Mouse (Mus musculus) olfactory bulb, adult 2 months (tissue): ENCODE measurements around the gene Plp2. TPM values are rescaled to one million over a fixed set of nuclear protein-coding genes. Genes with fewer than 3 reads are reported as not detected.
A peak's percentile ranks its signal among the peaks of the same experiment; 100 is the strongest.

Experiments used
- H3K27ac ChIP-seq: fragments of 200-500 bp; 2 replicates; pipeline ENCODE4 v1.5.1; 2012; ENCODE audit warnings: low read depth, low read length; ENCODE audit not compliant: insufficient read depth
- H3K4me1 ChIP-seq: fragments of 200-500 bp; 2 replicates; pipeline ENCODE4 v1.6.1; 2012; ENCODE audit warnings: low read length; ENCODE audit not compliant: control insufficient read depth, insufficient read depth
- H3K4me3 ChIP-seq: fragments of 200-500 bp; 2 replicates; pipeline ENCODE4 v1.5.1; 2012; ENCODE audit warnings: mild to moderate bottlenecking, low read depth, low read length, moderate library complexity; ENCODE audit not compliant: insufficient read depth
- CTCF ChIP-seq: fragments of 200-500 bp; IDR thresholded peaks from 2 replicates; pipeline ENCODE4 v1.5.1; 2012; ENCODE audit warnings: low read depth, mild to moderate bottlenecking, low read length, moderate library complexity; ENCODE audit not compliant: insufficient read depth
- POLR2A ChIP-seq: fragments of 200-500 bp; IDR thresholded peaks from 2 replicates; pipeline ENCODE4 v1.6.1; 2012; ENCODE audit warnings: mild to moderate bottlenecking, low read depth, low read length, moderate library complexity; ENCODE audit not compliant: insufficient read depth
- WGBS: fragments of 180-500 bp; shearing (Covaris S2); methylation state at CpG from one replicate; pipeline ENCODE4 v1.1.7; 2018; 5-methylcytosine and 5-hydroxymethylcytosine counted together
- polyA plus RNA-seq: library from polyadenylated mRNA; stranded (reverse); fragments of >200 nt; gene quantifications from 2 replicates; pipeline ENCODE4 v1.2.4, GENCODE M21; 2012; ENCODE audit warnings: low replicate concordance; ENCODE audit not compliant: missing spikeins, insufficient read depth, insufficient read length

Plp2 gene
- polyA plus RNA-seq, 1 experiment: not detected

DNA sequence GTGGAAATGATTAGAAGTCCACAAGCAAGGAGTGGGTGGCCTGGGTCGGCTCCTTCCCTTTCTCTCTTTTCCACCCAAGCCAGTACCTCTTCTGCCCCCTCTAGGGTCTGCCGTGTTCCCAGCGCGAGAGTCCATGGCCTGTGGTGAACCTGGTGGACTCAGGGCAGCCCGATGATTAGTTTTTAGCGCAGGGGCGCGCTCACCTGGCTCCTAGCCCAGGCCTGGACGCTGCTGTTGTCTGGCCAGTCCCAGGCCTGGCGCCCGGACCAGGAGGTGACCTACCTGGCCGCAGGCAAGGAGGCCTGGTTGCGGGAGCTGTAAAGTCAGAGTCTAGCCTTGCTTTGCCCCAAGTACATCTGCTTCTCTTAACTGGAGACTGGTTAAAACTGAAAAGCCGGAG, 9.7 kb upstream of the Plp2 start, which contains the start of gene Magix:
Magix (minus strand) TSS at position 388 of the 400 bp plus-strand sequence.
- Histone ChIP-seq H3K27ac (no peak within 1 kb of the TSS), H3K4me1 (no peaks in the 10 kb centered on the region), H3K4me3 (no peak within 1 kb of the TSS; the same call in 1 of the 2 replicates)
- TF ChIP-seq CTCF (no peak), POLR2A (no peak)
- 66% methylated on average over 14 of the region's 14 CpGs for WGBS

DNA sequence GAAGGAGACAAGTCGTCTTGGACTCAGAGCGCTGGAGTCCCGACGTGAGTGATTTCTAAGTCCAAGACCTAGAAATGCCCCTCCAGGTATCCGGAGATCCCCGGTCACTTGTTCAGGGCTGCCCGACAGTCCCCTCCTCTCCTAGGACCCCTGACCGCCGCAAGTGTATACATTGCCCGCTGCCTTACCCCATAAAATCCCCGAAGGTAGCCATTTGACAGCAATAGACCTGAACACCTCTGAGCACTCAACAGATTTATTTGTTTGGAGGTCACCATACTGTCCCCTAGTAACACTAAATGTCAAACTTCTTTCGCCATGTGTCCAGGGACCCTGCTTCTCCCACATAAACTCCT, 8.8 kb upstream of the Plp2 start:
- 24% methylated on average over 12 of the region's 12 CpGs for WGBS
- Histone ChIP-seq H3K27ac (no peak overlapping the region), H3K4me1 (no peaks in the 10 kb centered on the region), H3K4me3 (peak overlapping the region; percentile 23; the same call in 1 of the 2 replicates)
- TF ChIP-seq CTCF (no peak), POLR2A (no peak)

DNA sequence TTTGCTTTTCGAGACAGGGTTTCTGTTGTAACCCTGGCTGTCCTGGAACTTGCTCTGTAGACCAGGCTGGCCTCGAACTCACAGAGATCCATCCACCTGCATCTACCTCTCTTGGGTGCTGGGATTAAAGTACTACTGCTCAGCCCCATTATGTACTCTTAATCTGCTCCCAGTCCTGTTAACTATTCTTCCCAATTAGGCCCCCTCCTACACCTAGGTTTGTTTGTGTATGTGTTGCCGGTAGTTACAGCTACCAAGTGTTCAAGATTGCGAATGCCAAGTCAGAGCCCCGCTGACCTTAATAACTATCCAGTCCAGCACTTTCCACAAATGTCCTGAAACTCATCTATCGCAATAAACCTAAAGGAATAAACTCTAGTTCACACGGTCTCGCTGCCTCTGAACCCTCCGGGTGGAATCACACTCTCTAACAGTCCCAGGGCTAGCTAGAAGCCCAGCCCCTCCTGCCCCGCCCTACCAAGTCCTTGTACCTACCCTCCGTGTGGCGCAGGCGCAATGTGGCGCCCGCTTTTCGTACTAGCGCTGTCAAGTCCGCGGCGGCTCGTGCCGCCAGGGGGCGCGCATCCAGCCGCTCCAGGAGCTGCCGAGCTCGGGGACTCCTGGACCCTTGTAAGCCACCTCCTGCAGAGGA, 8.3 kb upstream of the Plp2 start:
- TF ChIP-seq POLR2A (no peak), CTCF (peak; percentile 49; the same call in 1 of the 2 replicates)
- Histone ChIP-seq H3K27ac (no peak overlapping the region), H3K4me1 (peaks cover 3% of the 10 kb centered on the region; the same call in 1 of the 2 replicates), H3K4me3 (peak overlapping the region; percentile 23; the same call in 1 of the 2 replicates)
- WGBS: 22% methylated on average over 27 of the region's 27 CpGs

GRCm38 (mm10) chrX:7678986-7679385, 7.8 kb upstream of the Plp2 start:
- TF ChIP-seq POLR2A (no peak), CTCF (no peak)
- Histone ChIP-seq H3K27ac (no peak overlapping the region), H3K4me1 (peaks cover 3% of the 10 kb centered on the region; the same call in 1 of the 2 replicates), H3K4me3 (no peak overlapping the region)
- 48% methylated on average over 3 of the region's 3 CpGs for WGBS

GRCm38 (mm10) chrX:7675001-7675380, 3.8 kb upstream of the Plp2 start:
- TF ChIP-seq POLR2A (no peak), CTCF (no peak)
- Histone ChIP-seq H3K4me1 (peaks cover 11% of the 10 kb centered on the region), H3K4me3 (peak overlapping the region; percentile 31), H3K27ac (no peak overlapping the region)
- 35% methylated on average over 10 of the region's 10 CpGs for whole genome bisulfite sequencing

- no peak for TF ChIP-seq CTCF
- no peak for TF ChIP-seq POLR2A
- 27% methylated on average over 28 of the region's 28 CpGs for WGBS
- Histone ChIP-seq H3K4me1 (peaks cover 11% of the 10 kb centered on the region), H3K27ac (no peak overlapping the region), H3K4me3 (peak overlapping the region; percentile 31)
Measured at GRCm38 (mm10) chrX:7674284-7675000, 3.3 kb upstream of the Plp2 start.

DNA sequence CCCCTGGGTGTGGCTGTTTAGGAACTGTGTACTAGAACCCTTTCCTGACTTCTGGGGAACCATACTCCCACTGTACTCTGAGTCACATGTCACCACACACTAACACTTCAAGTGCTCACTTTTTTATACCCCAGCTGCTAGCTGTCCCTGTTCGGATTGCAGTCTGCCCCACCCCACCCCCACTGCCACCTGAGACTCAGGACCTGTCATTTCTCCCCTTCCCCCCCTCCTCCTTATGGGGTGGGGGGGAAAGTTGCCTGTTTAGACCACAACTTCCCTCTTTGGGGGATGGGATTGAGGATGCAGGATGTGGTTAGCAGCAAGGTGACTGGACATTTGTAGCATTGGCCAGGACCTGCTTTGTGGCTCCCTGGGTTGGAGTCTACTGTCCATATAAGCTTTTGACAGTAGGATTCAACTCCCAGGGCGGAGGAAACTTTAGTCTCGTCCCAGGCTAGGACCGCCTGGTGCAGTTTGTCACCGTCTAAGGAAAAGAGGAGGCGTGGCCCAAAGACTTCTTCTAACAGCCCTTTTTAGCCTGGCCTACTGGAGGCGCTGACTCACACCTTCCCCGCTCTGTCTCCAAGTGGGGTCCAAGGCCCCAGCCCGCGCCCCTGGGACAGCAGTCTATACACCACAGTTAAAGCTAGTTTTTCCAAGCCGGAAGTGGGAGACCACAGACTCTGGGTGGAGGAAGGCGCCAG, 2.5 kb upstream of the Plp2 start:
- H3K4me1 ChIP-seq: peaks cover 11% of the 10 kb centered on the region
- H3K4me3 ChIP-seq: no peak overlapping the region
- no peak overlapping the region for H3K27ac ChIP-seq
- 48% methylated on average over 12 of the region's 12 CpGs for WGBS
- TF ChIP-seq CTCF (no peak), POLR2A (no peak)

DNA sequence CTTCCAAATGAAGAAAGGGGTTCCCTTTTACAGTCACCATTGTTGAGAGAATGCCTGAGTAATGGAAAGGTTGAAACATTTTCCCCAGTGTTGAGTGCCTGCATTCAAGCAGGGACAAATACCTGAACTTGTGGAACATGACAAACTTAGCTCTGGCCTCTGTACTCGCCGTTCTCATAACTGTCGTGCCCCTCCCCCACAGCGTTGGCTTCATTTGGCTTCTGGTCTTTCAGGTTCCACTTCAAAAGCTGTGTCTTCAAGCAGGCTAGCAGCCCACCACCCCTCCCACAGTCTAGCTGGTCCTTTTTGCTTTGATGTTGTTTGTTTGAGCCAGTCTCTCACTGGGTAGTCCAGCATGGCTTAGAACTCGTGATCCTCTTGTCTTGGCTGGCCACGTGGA, 1.5 kb upstream of the Plp2 start:
- Histone ChIP-seq H3K4me1 (peaks cover 11% of the 10 kb centered on the region), H3K27ac (no peak overlapping the region), H3K4me3 (no peak overlapping the region)
- TF ChIP-seq CTCF: no peak
- WGBS: 71% methylated on average over 6 of the region's 6 CpGs

DNA sequence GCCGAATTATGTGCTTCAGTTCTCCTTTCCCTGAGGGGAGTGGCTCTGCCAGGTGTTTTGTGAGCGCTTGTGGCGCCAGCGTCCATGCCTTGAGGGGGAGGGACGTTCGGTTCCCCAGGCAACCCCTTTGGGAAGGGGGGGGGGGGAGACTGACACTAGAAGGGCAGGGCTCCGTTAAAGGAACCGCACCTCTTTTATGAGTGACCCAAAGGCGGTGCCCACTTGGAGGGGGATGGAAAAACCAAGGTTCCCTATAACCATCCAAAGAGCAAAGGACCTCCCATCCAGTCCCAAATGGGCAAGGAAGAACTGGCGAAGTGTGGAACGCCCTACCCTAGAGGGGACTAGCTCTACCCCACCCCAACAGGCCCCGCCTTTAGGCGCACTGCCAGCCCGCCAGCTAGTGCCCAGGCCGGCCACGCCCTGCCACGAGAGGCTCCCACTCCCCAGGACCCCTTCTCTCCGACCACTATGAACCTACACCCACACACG, 754 bp downstream of the Plp2 start:
- Histone ChIP-seq H3K4me1 (peaks cover 11% of the 10 kb centered on the region), H3K27ac (peak overlapping the region; percentile 13; the same call in 1 of the 2 replicates), H3K4me3 (peak overlapping the region; percentile 47)
- no peak for TF ChIP-seq CTCF
- no peak for TF ChIP-seq POLR2A
- WGBS: 26% methylated on average over 18 of the region's 19 CpGs
